ENCODE assay signal across 24 mouse cellular contexts in the genomic region with DNA sequence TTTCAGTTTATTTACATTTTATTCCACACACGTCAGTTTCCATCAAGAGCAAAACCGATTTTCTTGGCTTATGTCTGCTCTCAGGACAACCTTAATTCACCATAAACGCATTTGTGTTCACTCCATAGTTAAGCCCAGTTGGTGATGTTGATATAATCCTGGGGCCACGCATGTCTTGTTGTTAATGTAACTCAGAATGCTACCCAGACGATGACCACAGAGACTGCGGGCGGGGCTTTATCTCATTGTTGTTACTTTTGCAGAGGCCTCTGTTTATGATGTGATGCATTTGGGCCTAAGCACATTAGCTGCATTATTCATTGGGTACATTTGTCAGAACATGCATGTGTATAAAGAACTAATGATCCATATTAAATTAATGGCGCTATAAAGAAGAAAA. TPM values are rescaled to one million over a fixed set of nuclear protein-coding genes. Genes with fewer than 3 reads are reported as not detected.
"Had no signal": no experiment of that assay in that cellular context is flagged by ENCODE, and none has a peak within 500 bp of the region (broad histone marks: within the 10 kb centered on the region; RNA-seq: fewer than 3 reads in every experiment).

No protein-coding gene starts in this region.

- ATAC-seq: midbrain, embryonic 13.5 days; midbrain, embryonic 16.5 days had no signal

- H3K36me3 ChIP-seq: midbrain, embryonic 10.5 days; midbrain, embryonic 13.5 days; neural tube, embryonic 13.5 days; neural tube, embryonic 15.5 days had no signal

- H3K9ac ChIP-seq: liver, embryonic 14.5 days; lung, embryonic 14.5 days; midbrain, embryonic 13.5 days; neural tube, embryonic 13.5 days; neural tube, embryonic 15.5 days had no signal

- H3K4me2 ChIP-seq: lung, embryonic 14.5 days; midbrain, embryonic 13.5 days; neural tube, embryonic 13.5 days; neural tube, embryonic 15.5 days had no signal

- H3K4me1 ChIP-seq: neural tube, embryonic 13.5 days had no signal

- DNase-seq: lung, adult 18-20 months; lung, embryonic 14.5 days; lung, postnatal 10 days; lung, postnatal 4 days; retina, postnatal 1 day; right cerebral cortex, adult 18-20 months; right cerebral cortex, postnatal 25 days; right cerebral cortex, postnatal 4 days; spleen, adult 18-20 months; thymus, adult 18-20 months; thymus, postnatal 14 days; thymus, postnatal 36 days had no signal

- H3K27ac ChIP-seq: liver, embryonic 14.5 days; midbrain, embryonic 10.5 days; midbrain, embryonic 13.5 days; neural tube, embryonic 13.5 days; neural tube, embryonic 15.5 days had no signal

- H3K9me3 ChIP-seq: midbrain, embryonic 10.5 days; midbrain, embryonic 13.5 days; neural tube, embryonic 13.5 days; neural tube, embryonic 15.5 days had no signal

- H3K4me3 ChIP-seq: midbrain, embryonic 10.5 days; midbrain, embryonic 13.5 days; myocyte; neural tube, embryonic 13.5 days; neural tube, embryonic 15.5 days had no signal

RNA-seq across cellular contexts. Expression of gene Nkx6-1, which starts 19.7 kb away (rescaled TPM):
- total RNA-seq: megakaryocyte, adult 5-6 weeks; megakaryocyte-erythroid progenitor cell, adult 5-6 weeks had no signal
- polyA plus RNA-seq: liver, embryonic 16.5 days; myocyte; small intestine, adult 2 months; thymus, postnatal 0 days had no signal
